Mouse (Mus musculus): ENCODE measurements around the gene Fyn.
A peak's percentile ranks its signal among the peaks of the same experiment; 100 is the strongest.

The Fyn gene

GRCm38 (mm10) chr10:39368572-39369135, at the start of gene Fyn:
Fyn (plus strand) TSS chr10:39368855.
- DNase-seq = no peak

- no peak for DNase-seq
Observed at GRCm38 (mm10) chr10:39320798-39321622, 47.6 kb upstream of the Fyn start.

GRCm38 (mm10) chr10:39321623-39321985, 47.1 kb upstream of the Fyn start:
- no peak for DNase-seq

GRCm38 (mm10) chr10:39322143-39322542, 46.5 kb upstream of the Fyn start:
- DNase-seq = peak; percentile 15

GRCm38 (mm10) chr10:39324291-39324690, 44.4 kb upstream of the Fyn start:
- DNase-seq = no peak

GRCm38 (mm10) chr10:39328661-39329060, 40.0 kb upstream of the Fyn start:
- DNase-seq = no peak

GRCm38 (mm10) chr10:39334320-39334719, 34.3 kb upstream of the Fyn start:
- DNase-seq = no peak

- DNase-seq = no peak
Observed at GRCm38 (mm10) chr10:39335880-39336279, 32.8 kb upstream of the Fyn start.

- no peak for DNase-seq
Observed at GRCm38 (mm10) chr10:39339189-39339968, 29.3 kb upstream of the Fyn start.

GRCm38 (mm10) chr10:39339969-39340236, 28.8 kb upstream of the Fyn start:
- DNase-seq = no peak

GRCm38 (mm10) chr10:39343551-39343950, 25.1 kb upstream of the Fyn start:
- DNase-seq = peak; percentile 2

GRCm38 (mm10) chr10:39345921-39346320, 22.7 kb upstream of the Fyn start:
- no peak for DNase-seq

GRCm38 (mm10) chr10:39349781-39350364, 18.8 kb upstream of the Fyn start:
- DNase-seq = no peak

- DNase-seq = no peak
Observed at GRCm38 (mm10) chr10:39364196-39364595, 4.5 kb upstream of the Fyn start.

GRCm38 (mm10) chr10:39369502-39369931, 862 bp downstream of the Fyn start:
- DNase-seq = peak; percentile 95

GRCm38 (mm10) chr10:39369977-39370785, 1.5 kb downstream of the Fyn start:
- DNase-seq = peak; percentile 44

- DNase-seq = no peak
Observed at GRCm38 (mm10) chr10:39370786-39371221, 2.1 kb downstream of the Fyn start.

- DNase-seq = no peak
Observed at GRCm38 (mm10) chr10:39371467-39371866, 2.8 kb downstream of the Fyn start.

GRCm38 (mm10) chr10:39371991-39372390, 3.3 kb downstream of the Fyn start:
- DNase-seq = no peak

- no peak for DNase-seq
Observed at GRCm38 (mm10) chr10:39376676-39377075, 8.0 kb downstream of the Fyn start.

GRCm38 (mm10) chr10:39377219-39377618, 8.6 kb downstream of the Fyn start:
- DNase-seq = no peak

GRCm38 (mm10) chr10:39378025-39378603, 9.5 kb downstream of the Fyn start:
- no peak for DNase-seq
